Mouse (Mus musculus) liver, postnatal 0 days (tissue): Measurements from ENCODE around the gene Lypd5.

ENCODE experiments used
- CTCF ChIP-seq: sonication (generic); IDR thresholded peaks from 2 replicates; pipeline ENCODE4 v1.5.1; 2016; ENCODE audit warnings: antibody characterized with exemption, low read depth
- EP300 ChIP-seq: IDR thresholded peaks from 2 replicates; pipeline ENCODE4 v1.6.1; 2016; ENCODE audit warnings: antibody characterized with exemption, low read depth, mild to moderate bottlenecking

GRCm38 (mm10) chr7:24368226-24368625 lies 19.2 kb downstream of the Lypd5 start:
- no peak for TF ChIP-seq EP300
- no peak for TF ChIP-seq CTCF
